Mouse (Mus musculus) stomach, postnatal 0 days (tissue): ENCODE data around the gene Vps53. TPM values are rescaled to one million over a fixed set of nuclear protein-coding genes. Genes with fewer than 3 reads are reported as not detected.

Experiments used
- ATAC-seq: fragments of 200-750 bp; cut with Nextera tagmentation; 2 replicates; pipeline ENCODE4 v1.8.0; 2017; ENCODE audit not compliant: low FRiP score, low TSS enrichment
- DNase-seq: peaks from one replicate; pipeline ENCODE4 v3.0.0-alpha.2; 2016; ENCODE audit warnings: low spot score
- H3K27ac ChIP-seq: fragments of 300-500 bp; sonication (generic); replicated peaks from 2 replicates; pipeline ENCODE4 v1.5.1; 2014; ENCODE audit warnings: mild to moderate bottlenecking, control low read depth
- H3K27me3 ChIP-seq: fragments of 300-500 bp; sonication (generic); 2 replicates; pipeline ENCODE4 v1.6.1; 2014; ENCODE audit warnings: low read length; ENCODE audit not compliant: control insufficient read depth, insufficient read depth
- H3K36me3 ChIP-seq: fragments of 300-500 bp; sonication (generic); 2 replicates; pipeline ENCODE4 v1.6.1; 2014; ENCODE audit warnings: low read length, mixed read lengths; ENCODE audit not compliant: control insufficient read depth, insufficient read depth
- H3K4me1 ChIP-seq: fragments of 300-500 bp; sonication (generic); replicated peaks from 2 replicates; pipeline ENCODE4 v1.6.1; 2014; ENCODE audit warnings: antibody characterized with exemption; ENCODE audit not compliant: control insufficient read depth, insufficient read depth
- H3K4me2 ChIP-seq: fragments of 300-500 bp; sonication (generic); replicated peaks from 2 replicates; pipeline ENCODE4 v1.6.1; 2014; ENCODE audit warnings: low read depth, mild to moderate bottlenecking, control low read depth, moderate library complexity
- H3K4me3 ChIP-seq: fragments of 300-500 bp; sonication (generic); 2 replicates; pipeline ENCODE4 v1.5.1; 2014; ENCODE audit warnings: low read depth, low read length, control low read depth
- H3K9ac ChIP-seq: fragments of 300-500 bp; sonication (generic); 2 replicates; pipeline ENCODE4 v1.6.1; 2014; ENCODE audit warnings: mild to moderate bottlenecking, low read length, control low read depth, mixed read lengths
- H3K9me3 ChIP-seq: fragments of 300-500 bp; sonication (generic); 2 replicates; pipeline ENCODE4 v1.6.1; 2016; ENCODE audit warnings: low read length; ENCODE audit not compliant: control insufficient read depth
- CTCF ChIP-seq: IDR thresholded peaks from 2 replicates; pipeline ENCODE4 v1.5.1; 2016; ENCODE audit warnings: antibody characterized with exemption, low read depth, mild to moderate bottlenecking, moderate library complexity
- EP300 ChIP-seq: optimal IDR thresholded peaks from 2 replicates; pipeline ENCODE3; 2016; ENCODE audit warnings: antibody characterized with exemption
- WGBS: fragments of 180-500 bp; shearing (Covaris S2); extraction: QIAGEN DNeasy Blood & Tissue Kit; methylation state at CpG from one replicate; pipeline ENCODE4 v1.1.7; 2014; 5-methylcytosine and 5-hydroxymethylcytosine counted together
- polyA plus RNA-seq: library from polyadenylated mRNA; unstranded; fragments of >200 nt; fragmentation: Nextera tagmentation; extraction: Ambion mirVana; gene quantifications from 2 replicates; pipeline ENCODE4 v1.2.1, GENCODE M21; 2015

Gene Vps53
- polyA plus RNA-seq, 1 experiment from 2014 or later: 42.9 TPM

DNA sequence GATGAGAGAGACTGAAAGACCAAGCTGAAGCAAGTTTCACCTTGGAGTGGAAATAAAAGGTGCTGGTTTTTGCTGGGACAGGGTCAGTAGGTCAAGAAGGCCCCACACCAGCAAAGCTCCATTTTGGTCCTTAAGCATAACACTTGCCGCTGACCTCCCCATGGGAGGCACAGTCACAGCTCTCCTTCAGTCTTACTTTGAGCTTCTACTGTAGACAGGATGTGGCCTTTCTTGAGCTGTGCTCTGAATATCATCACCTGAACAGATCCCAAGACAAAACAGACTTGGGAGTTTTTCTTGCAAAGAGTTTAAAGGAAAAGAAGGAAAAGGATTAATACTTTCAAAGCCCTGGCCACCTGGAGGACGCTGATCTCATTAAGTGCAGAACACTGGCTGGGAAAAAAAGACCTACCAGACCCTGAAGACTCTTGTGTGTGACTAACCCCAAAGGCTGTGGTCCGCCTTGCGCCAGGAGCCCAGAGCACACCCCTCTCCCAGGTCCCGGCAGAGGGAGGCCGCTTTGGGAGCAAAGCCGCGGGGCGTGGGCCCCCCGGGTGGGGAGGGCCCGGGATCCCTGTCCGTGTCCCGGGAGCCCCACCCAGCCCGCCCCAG lies 152.8 kb downstream of the Vps53 start:
- H3K27me3 ChIP-seq: no peaks in the 10 kb centered on the region
- DNase-seq (no peak), ATAC-seq (no peak; the same call in 1 of the 2 replicates)
- TF ChIP-seq CTCF (peak; percentile 27; the same call in 1 of the 2 replicates), EP300 (no peak)
- H3K9ac ChIP-seq: peak overlapping the region; percentile 90
- no peaks in the 10 kb centered on the region for H3K9me3 ChIP-seq
- WGBS: 6% methylated on average over 9 of the region's 14 CpGs
- peaks cover 6% of the 10 kb centered on the region for H3K36me3 ChIP-seq
- peak overlapping the region; percentile 92 for H3K4me3 ChIP-seq
- peak overlapping the region; percentile 92 for H3K27ac ChIP-seq
- peak overlapping the region; percentile 83 for H3K4me2 ChIP-seq
- H3K4me1 ChIP-seq: peaks cover 5% of the 10 kb centered on the region; the same call in 1 of the 2 replicates

DNA sequence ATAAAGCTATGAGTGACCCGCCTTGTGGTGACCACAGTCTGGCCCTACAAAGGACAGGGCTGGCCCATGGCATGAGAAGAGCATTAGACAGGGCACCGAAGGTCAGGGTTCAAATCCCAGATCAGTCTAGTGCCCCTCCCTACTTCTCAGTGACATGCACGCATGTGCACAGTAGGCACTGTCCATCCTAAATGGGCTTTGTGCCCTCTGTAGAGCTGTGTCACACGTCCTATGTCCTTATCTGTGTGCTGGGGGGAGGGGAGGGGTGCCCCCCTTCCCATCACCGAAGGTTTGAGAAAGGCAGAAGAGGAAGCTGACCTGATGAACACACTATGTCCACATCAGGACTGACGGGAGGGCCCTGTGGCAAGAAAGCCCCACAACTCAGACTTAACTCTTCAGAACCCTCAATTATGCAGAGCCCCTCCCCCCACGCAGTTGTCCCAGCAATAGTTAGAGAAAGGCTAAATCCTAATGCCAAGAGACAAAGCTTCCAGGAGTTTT lies 154.3 kb downstream of the Vps53 start:
- TF ChIP-seq CTCF (no peak), EP300 (no peak)
- no peaks in the 10 kb centered on the region for H3K9me3 ChIP-seq
- DNase-seq: no peak
- H3K27ac ChIP-seq: no peak overlapping the region
- peak overlapping the region; percentile 92; the same call in 1 of the 2 replicates for H3K4me3 ChIP-seq
- no peaks in the 10 kb centered on the region for H3K27me3 ChIP-seq
- H3K4me2 ChIP-seq: peak overlapping the region; percentile 83
- WGBS: 69% methylated on average over 7 of the region's 7 CpGs
- H3K9ac ChIP-seq: peak overlapping the region; percentile 13; the same call in 1 of the 2 replicates
- no peak for ATAC-seq
- peaks cover 7% of the 10 kb centered on the region for H3K36me3 ChIP-seq
- peaks cover 5% of the 10 kb centered on the region for H3K4me1 ChIP-seq

DNA sequence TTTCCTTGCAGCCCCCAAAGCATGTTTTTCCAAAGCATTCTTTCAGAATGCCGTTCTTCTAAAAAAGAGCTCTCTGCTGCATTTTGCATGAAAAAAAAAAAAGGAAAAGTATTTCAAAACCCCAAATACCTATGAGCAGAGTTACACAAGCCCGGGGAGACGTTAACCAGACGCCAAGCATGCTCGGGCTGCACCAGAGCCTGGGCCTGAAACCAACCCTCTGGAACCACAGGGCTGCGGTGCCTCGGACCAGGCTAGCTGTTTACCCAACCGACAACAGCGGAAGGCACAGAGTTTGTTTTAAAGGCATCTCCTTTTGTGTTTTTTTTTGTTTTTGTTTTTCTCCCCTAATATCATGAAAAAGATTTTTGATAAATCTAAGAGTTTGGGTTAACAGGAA lies 158.5 kb downstream of the Vps53 start:
- no peak for TF ChIP-seq EP300
- TF ChIP-seq CTCF: no peak
- H3K4me3 ChIP-seq: no peak overlapping the region
- no peak overlapping the region for H3K27ac ChIP-seq
- no peaks in the 10 kb centered on the region; the same call in none of the 2 replicates for H3K4me1 ChIP-seq
- H3K4me2 ChIP-seq: no peak overlapping the region
- DNase-seq (no peak), ATAC-seq (no peak)
- no peak overlapping the region for H3K9ac ChIP-seq
- peaks cover 7% of the 10 kb centered on the region for H3K36me3 ChIP-seq
- WGBS: 55% methylated on average over 9 of the region's 9 CpGs
- no peaks in the 10 kb centered on the region for H3K9me3 ChIP-seq
- no peaks in the 10 kb centered on the region for H3K27me3 ChIP-seq

- no peaks in the 10 kb centered on the region; the same call in 1 of the 2 replicates for H3K4me1 ChIP-seq
- H3K9ac ChIP-seq: no peak overlapping the region
- WGBS: 82% methylated on average over 4 of the region's 4 CpGs
- DNase-seq (no peak), ATAC-seq (no peak)
- TF ChIP-seq EP300 (no peak), CTCF (no peak)
- H3K36me3 ChIP-seq: peaks cover 7% of the 10 kb centered on the region
- no peak overlapping the region for H3K4me3 ChIP-seq
- no peak overlapping the region for H3K27ac ChIP-seq
- no peaks in the 10 kb centered on the region for H3K9me3 ChIP-seq
- no peaks in the 10 kb centered on the region for H3K27me3 ChIP-seq
- H3K4me2 ChIP-seq: no peak overlapping the region
Observed at GRCm38 (mm10) chr11:76019879-76020278, 159.6 kb downstream of the Vps53 start.

- DNase-seq (no peak), ATAC-seq (no peak)
- Histone ChIP-seq H3K4me2 (no peak overlapping the region), H3K4me3 (no peak overlapping the region), H3K9ac (no peak overlapping the region), H3K9me3 (no peaks in the 10 kb centered on the region), H3K4me1 (no peaks in the 10 kb centered on the region; the same call in 1 of the 2 replicates), H3K27me3 (no peaks in the 10 kb centered on the region), H3K27ac (0 out of 2 replicates have a peak overlapping the region, but pooled peaks have one; percentile 82), H3K36me3 (no peaks in the 10 kb centered on the region)
- TF ChIP-seq CTCF (no peak), EP300 (no peak)
- 73% methylated on average over 4 of the region's 4 CpGs for WGBS
Observed at GRCm38 (mm10) chr11:76015814-76016213, 163.6 kb downstream of the Vps53 start.

GRCm38 (mm10) chr11:76015251-76015650 lies 164.2 kb downstream of the Vps53 start:
- WGBS: 81% methylated on average over 6 of the region's 6 CpGs
- no peak for DNase-seq
- TF ChIP-seq CTCF: no peak
- no peak for TF ChIP-seq EP300
- H3K4me2 ChIP-seq: no peak overlapping the region
- ATAC-seq: no peak
- peak overlapping the region; percentile 82 for H3K27ac ChIP-seq
- no peaks in the 10 kb centered on the region for H3K9me3 ChIP-seq
- H3K36me3 ChIP-seq: no peaks in the 10 kb centered on the region
- no peaks in the 10 kb centered on the region; the same call in 1 of the 2 replicates for H3K4me1 ChIP-seq
- H3K4me3 ChIP-seq: no peak overlapping the region
- no peaks in the 10 kb centered on the region for H3K27me3 ChIP-seq
- H3K9ac ChIP-seq: no peak overlapping the region
